Mouse (Mus musculus): ENCODE measurements around the gene Olfr716.
"Not testable (repeated sequence)": the region's sequence is repeated elsewhere in the genome, so short reads cannot be mapped to it uniquely, and the experiment has no call there.

Olfr716 gene
- long read RNA-seq, experiment 1: 0 reads
- long read RNA-seq, experiment 2: 0 reads

- intact Hi-C loops (cut with DNase I): not testable (repeated sequence)
Observed at GRCm38 (mm10) chr7:107138027-107138426, at the start of gene Olfr716. Gene Olfr716 (plus strand): TSS chr7:107138327.

GRCm38 (mm10) chr7:107092920-107093319 lies 45.2 kb upstream of the Olfr716 start, which contains the start of gene Olfr17:
Gene Olfr17 (plus strand): TSS chr7:107093220.
- intact Hi-C loops (cut with DNase I): no loop called here

- intact Hi-C loops (cut with DNase I): not testable (repeated sequence)
Observed at GRCm38 (mm10) chr7:107110269-107110668, 27.9 kb upstream of the Olfr716 start, which contains the start of gene Olfr715b. Gene Olfr715b (minus strand): TSS chr7:107110369.

GRCm38 (mm10) chr7:107130983-107131382 lies 7.1 kb upstream of the Olfr716 start, which contains the start of gene Olfr715:
Gene Olfr715 (minus strand): TSS chr7:107131083.
- intact Hi-C loops (cut with DNase I): not testable (repeated sequence)

GRCm38 (mm10) chr7:107166690-107167089 lies 28.6 kb downstream of the Olfr716 start, which contains the start of gene Nlrp14:
Gene Nlrp14 (plus strand): TSS chr7:107166990.
- intact Hi-C loops (cut with DNase I): no loop called here

GRCm38 (mm10) chr7:107180406-107180805 lies 42.3 kb downstream of the Olfr716 start:
- intact Hi-C loops (cut with DNase I): no loop called here

Measured in adrenal gland (tissue).